Mouse (Mus musculus) urinary bladder, postnatal 14 days (tissue): ENCODE data around the gene Tha1.

Experiments used
- DNase-seq: peaks from one replicate; pipeline ENCODE4 v3.0.0; 2021; ENCODE audit warnings: low spot score

The Tha1 gene

GRCm38 (mm10) chr11:117872861-117873608, at the start of gene Tha1:
TSS of gene Tha1 (minus strand) at chr11:117873481.
- DNase-seq, result peak; percentile 87

- no peak for DNase-seq
Measured at GRCm38 (mm10) chr11:117919211-117919610, 45.9 kb upstream of the Tha1 start.

GRCm38 (mm10) chr11:117918541-117918940, 45.3 kb upstream of the Tha1 start:
- no peak for DNase-seq

GRCm38 (mm10) chr11:117915837-117916236, 42.6 kb upstream of the Tha1 start:
- DNase-seq, result no peak

GRCm38 (mm10) chr11:117915341-117915740, 42.1 kb upstream of the Tha1 start:
- peak; percentile 16 for DNase-seq

GRCm38 (mm10) chr11:117914531-117914930, 41.2 kb upstream of the Tha1 start:
- no peak for DNase-seq

- peak; percentile 89 for DNase-seq
Measured at GRCm38 (mm10) chr11:117912684-117913352, 39.5 kb upstream of the Tha1 start.

GRCm38 (mm10) chr11:117909337-117909736, 36.1 kb upstream of the Tha1 start:
- DNase-seq, result no peak

- DNase-seq, result no peak
Measured at GRCm38 (mm10) chr11:117904442-117904841, 31.2 kb upstream of the Tha1 start.

GRCm38 (mm10) chr11:117902282-117902681, 29.0 kb upstream of the Tha1 start:
- DNase-seq, result no peak

GRCm38 (mm10) chr11:117896533-117896932, 23.3 kb upstream of the Tha1 start:
- DNase-seq, result no peak

- no peak for DNase-seq
Measured at GRCm38 (mm10) chr11:117894676-117895075, 21.4 kb upstream of the Tha1 start.

- DNase-seq, result no peak
Measured at GRCm38 (mm10) chr11:117892199-117892598, 18.9 kb upstream of the Tha1 start.

- no peak for DNase-seq
Measured at GRCm38 (mm10) chr11:117891581-117892175, 18.4 kb upstream of the Tha1 start.

GRCm38 (mm10) chr11:117890519-117891282, 17.4 kb upstream of the Tha1 start:
- no peak for DNase-seq

GRCm38 (mm10) chr11:117889887-117890340, 16.6 kb upstream of the Tha1 start:
- DNase-seq, result no peak

GRCm38 (mm10) chr11:117888853-117889822, 15.9 kb upstream of the Tha1 start:
- DNase-seq, result no peak

- DNase-seq, result no peak
Measured at GRCm38 (mm10) chr11:117888168-117888852, 15.0 kb upstream of the Tha1 start.

- DNase-seq, result no peak
Measured at GRCm38 (mm10) chr11:117886000-117886399, 12.7 kb upstream of the Tha1 start.

GRCm38 (mm10) chr11:117882208-117882607, 8.9 kb upstream of the Tha1 start:
- DNase-seq, result no peak
